Mouse (Mus musculus): ENCODE data around the gene Rbfox1. TPM values are rescaled to one million over a fixed set of nuclear protein-coding genes. Genes with fewer than 3 reads are reported as not detected.

The Rbfox1 gene
- polyA plus RNA-seq, 1 experiment: 0.21 TPM

DNA sequence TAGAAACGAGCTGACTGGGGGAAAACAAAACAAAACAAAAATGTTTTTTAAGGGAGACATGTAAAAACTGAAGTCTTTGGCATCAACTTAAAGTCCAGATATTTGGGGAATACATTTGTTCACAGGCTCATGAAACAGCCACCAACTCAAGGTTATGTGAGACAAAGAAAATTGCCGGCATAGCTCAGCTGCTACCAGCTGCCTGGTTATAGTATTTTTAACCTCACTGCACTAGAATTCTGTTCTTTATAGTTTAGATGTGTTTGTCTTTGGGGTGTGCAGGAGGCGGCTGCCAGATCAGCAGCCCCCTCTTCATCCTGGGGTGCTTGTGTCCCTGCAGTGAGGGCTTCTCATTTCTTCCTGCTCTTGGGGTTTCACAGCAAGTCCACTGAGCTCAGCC lies 357.3 kb downstream of the Rbfox1 start:
- H3K36me3 ChIP-seq (replicated peaks; ENCODE audit: low read length): no peaks in the 10 kb centered on the region
- H3K4me3 ChIP-seq (replicated peaks): no peak overlapping the region
- H3K27me3 ChIP-seq (replicated peaks): no peaks in the 10 kb centered on the region
- no peaks in the 10 kb centered on the region for H3K9me3 ChIP-seq
- TF ChIP-seq GATA1 (IDR thresholded peaks at IDR 0.05; ENCODE audit: borderline replicate concordance, low read length) (no peak), FLI1 (IDR thresholded peaks at IDR 0.05; ENCODE audit: low read length) (no peak)
- no peaks in the 10 kb centered on the region for H3K4me1 ChIP-seq

DNA sequence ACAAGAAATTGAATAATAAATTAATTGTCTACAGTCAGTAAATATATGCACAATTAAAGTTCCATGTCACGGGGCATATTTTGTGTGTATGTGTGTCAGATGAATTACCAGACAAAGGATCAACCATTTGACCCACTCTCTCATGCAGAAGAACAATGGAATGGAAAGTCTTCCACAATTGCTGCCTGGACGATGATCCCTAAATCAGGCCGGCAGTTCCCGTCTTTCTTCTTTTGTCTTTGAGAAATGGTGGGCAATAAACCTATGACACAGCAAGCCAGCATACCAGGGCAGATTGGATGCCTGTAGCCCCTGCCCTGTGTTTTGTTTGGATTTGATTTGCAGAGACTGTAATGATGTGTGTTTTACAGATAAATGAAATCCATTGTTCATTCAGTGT lies 362.4 kb downstream of the Rbfox1 start:
- Histone ChIP-seq H3K4me3 (replicated peaks) (no peak overlapping the region), H3K4me1 (no peaks in the 10 kb centered on the region), H3K27me3 (replicated peaks) (no peaks in the 10 kb centered on the region), H3K36me3 (replicated peaks; ENCODE audit: low read length) (no peaks in the 10 kb centered on the region), H3K9me3 (0 out of 2 replicates have a peak, but pooled peaks cover 3% of the 10 kb centered on the region)
- TF ChIP-seq GATA1 (IDR thresholded peaks at IDR 0.05; ENCODE audit: borderline replicate concordance, low read length) (no peak), FLI1 (IDR thresholded peaks at IDR 0.05; ENCODE audit: low read length) (no peak)

DNA sequence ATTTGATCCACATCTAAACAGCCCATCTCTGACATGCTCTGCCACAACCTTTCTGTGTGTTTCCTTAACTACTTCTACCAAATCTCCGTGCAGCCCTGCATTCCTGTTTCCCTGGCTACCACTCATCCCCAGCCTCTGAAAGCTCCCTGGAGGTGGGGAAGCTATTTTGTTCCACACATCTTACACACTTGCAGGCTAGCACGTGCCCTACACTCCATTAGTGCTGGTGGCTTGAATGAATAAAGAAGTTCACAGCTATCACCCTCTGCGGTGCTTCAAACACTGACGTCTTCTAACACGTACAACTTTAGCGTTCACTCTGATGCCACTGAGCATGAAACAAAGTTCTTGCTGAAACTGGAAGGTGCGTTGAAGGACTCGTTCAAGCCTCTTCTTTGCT lies 379.4 kb downstream of the Rbfox1 start:
- no peak for TF ChIP-seq GATA1 (IDR thresholded peaks at IDR 0.05; ENCODE audit: borderline replicate concordance, low read length)
- no peak for TF ChIP-seq FLI1 (IDR thresholded peaks at IDR 0.05; ENCODE audit: low read length)
- H3K9me3 ChIP-seq: no peaks in the 10 kb centered on the region
- H3K36me3 ChIP-seq (replicated peaks; ENCODE audit: low read length): no peaks in the 10 kb centered on the region
- no peaks in the 10 kb centered on the region for H3K4me1 ChIP-seq
- no peak overlapping the region for H3K4me3 ChIP-seq (replicated peaks)
- no peaks in the 10 kb centered on the region for H3K27me3 ChIP-seq (replicated peaks)

DNA sequence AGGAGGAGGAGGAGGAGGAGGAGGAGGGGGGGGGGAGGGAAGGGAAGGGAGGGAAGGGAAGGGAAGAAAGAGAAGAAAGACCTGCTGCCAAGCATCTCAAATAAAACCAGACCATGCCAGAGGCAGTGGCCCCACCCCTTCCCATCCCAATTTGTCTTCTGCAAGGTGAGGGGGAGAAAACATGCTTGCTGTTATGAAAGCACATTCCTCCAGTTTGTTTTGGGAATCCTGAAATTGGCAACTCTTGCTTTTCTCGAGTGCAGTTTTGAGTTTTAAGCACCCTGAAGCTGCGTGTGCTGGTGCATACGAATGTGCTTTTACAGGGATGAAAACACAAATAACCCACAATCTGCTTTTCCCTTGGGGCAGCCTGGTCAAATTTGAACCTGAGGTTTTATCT lies 380.5 kb downstream of the Rbfox1 start:
- no peaks in the 10 kb centered on the region for H3K36me3 ChIP-seq (replicated peaks; ENCODE audit: low read length)
- no peak for TF ChIP-seq FLI1 (IDR thresholded peaks at IDR 0.05; ENCODE audit: low read length)
- TF ChIP-seq GATA1 (IDR thresholded peaks at IDR 0.05; ENCODE audit: borderline replicate concordance, low read length): no peak
- H3K27me3 ChIP-seq (replicated peaks): no peaks in the 10 kb centered on the region
- no peaks in the 10 kb centered on the region for H3K4me1 ChIP-seq
- H3K9me3 ChIP-seq: no peaks in the 10 kb centered on the region
- no peak overlapping the region for H3K4me3 ChIP-seq (replicated peaks)

DNA sequence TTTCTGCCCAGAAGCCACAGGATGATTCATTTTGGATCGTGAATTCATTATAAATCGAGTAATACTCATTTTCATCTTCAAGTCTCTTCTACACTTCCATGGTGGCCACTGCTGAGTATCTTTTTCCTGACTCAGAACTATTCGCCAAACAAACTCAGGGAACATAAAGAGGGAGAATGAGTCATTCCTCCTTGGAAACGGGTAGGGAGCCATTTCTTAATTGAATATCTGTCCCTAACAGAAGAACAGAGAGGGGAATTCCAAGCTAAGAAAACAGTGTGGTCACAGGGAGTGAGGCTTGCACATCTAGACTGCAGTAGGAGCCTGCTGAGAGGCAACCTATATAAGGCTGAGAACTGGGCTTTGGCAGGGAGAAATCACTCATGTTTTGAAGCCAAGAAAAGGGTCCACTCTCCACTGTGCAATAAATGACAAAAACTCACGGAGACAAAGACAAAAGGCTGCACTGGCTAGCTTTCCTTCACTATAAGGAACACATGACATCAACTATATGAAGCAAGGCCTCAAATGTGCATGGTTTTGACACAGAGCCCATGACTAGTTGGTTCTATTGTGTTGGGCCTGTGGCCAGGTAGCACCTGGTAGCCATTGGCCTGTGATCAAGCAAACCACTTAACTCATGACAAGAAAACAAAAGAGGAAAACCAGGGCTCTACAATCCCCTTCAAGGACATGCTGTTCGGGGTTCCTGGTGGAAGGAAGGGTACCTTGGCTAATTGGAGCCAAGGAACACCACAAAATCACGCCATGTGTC lies 386.6 kb downstream of the Rbfox1 start:
- H3K27me3 ChIP-seq (replicated peaks): no peaks in the 10 kb centered on the region
- TF ChIP-seq GATA1 (IDR thresholded peaks at IDR 0.05; ENCODE audit: borderline replicate concordance, low read length): no peak
- no peaks in the 10 kb centered on the region for H3K36me3 ChIP-seq (replicated peaks; ENCODE audit: low read length)
- no peak overlapping the region for H3K4me3 ChIP-seq (replicated peaks)
- H3K4me1 ChIP-seq: no peaks in the 10 kb centered on the region
- H3K9me3 ChIP-seq: no peaks in the 10 kb centered on the region

DNA sequence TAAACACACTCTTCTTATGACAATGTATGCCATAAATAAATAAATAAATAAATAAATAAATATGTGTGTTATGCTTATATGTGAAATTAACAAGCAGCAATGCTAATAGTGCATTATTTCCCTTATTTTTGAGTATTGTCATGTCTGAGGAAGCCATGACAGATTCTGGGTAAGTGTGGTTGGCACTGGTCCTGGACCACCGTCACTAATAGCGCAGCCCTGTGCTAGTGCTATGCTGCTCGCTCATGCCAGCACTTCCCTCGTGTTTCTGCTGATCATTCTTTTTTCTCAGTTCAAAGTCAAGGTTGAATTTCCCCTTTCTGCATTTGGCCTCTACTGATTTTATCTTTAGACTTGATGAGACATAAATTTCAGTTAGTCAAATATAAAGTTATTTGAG lies 398.3 kb downstream of the Rbfox1 start:
- H3K4me1 ChIP-seq: no peaks in the 10 kb centered on the region
- no peak for TF ChIP-seq FLI1 (IDR thresholded peaks at IDR 0.05; ENCODE audit: low read length)
- no peak for TF ChIP-seq GATA1 (IDR thresholded peaks at IDR 0.05; ENCODE audit: borderline replicate concordance, low read length)
- H3K36me3 ChIP-seq (replicated peaks; ENCODE audit: low read length): no peaks in the 10 kb centered on the region
- H3K27me3 ChIP-seq (replicated peaks): no peaks in the 10 kb centered on the region
- no peak overlapping the region for H3K4me3 ChIP-seq (replicated peaks)
- no peaks in the 10 kb centered on the region for H3K9me3 ChIP-seq

DNA sequence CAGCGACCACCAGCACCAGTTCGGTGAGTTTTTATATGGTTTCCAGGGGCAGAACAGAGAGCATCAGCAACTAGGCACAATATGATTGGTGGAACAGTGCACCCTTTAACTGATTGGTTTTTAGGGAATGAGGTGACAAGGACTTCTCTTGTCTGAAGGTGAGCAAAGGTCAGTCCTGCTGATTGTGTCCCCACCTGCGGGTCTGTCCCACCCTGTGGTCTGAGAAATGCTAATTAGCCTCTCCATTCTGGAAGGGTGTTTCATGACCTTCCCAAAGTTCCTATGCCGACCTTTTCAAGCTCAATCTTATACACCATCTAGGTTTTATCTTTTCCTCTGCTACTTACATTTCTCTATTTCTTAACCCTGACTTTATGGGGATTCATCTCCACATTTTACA lies 399.2 kb downstream of the Rbfox1 start:
- no peaks in the 10 kb centered on the region for H3K9me3 ChIP-seq

DNA sequence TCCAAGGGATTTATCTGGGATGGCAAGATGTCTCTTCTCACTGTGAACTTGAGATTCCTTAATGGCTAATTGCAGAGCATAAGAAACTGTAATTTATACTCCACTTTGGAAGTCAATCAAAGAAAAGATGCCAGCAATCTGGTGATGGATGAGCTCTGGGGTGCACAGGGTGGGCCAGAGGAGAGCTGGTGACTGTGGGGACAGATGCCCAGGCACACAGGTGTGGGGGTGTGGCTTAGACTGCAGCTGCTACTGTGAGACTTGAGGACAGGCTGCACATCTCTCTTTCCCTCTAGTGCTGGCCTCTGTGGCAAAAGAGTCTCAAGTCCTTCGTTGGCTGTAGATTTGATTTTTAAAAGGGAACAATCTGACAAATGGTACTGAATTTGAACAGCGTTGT lies 402.5 kb downstream of the Rbfox1 start:
- TF ChIP-seq FLI1 (IDR thresholded peaks at IDR 0.05; ENCODE audit: low read length): no peak
- TF ChIP-seq GATA1 (IDR thresholded peaks at IDR 0.05; ENCODE audit: borderline replicate concordance, low read length): no peak
- H3K9me3 ChIP-seq: no peaks in the 10 kb centered on the region
- H3K4me1 ChIP-seq: no peaks in the 10 kb centered on the region
- no peaks in the 10 kb centered on the region for H3K36me3 ChIP-seq (replicated peaks; ENCODE audit: low read length)
- H3K27me3 ChIP-seq (replicated peaks): no peaks in the 10 kb centered on the region
- H3K4me3 ChIP-seq (replicated peaks): no peak overlapping the region

More for the DNA sequence above, 399.2 kb downstream of the Rbfox1 start:
- Histone ChIP-seq H3K4me3 (replicated peaks) (no peak overlapping the region), H3K27me3 (replicated peaks) (no peaks in the 10 kb centered on the region), H3K4me1 (no peaks in the 10 kb centered on the region), H3K36me3 (replicated peaks; ENCODE audit: low read length) (no peaks in the 10 kb centered on the region)
- TF ChIP-seq FLI1 (IDR thresholded peaks at IDR 0.05; ENCODE audit: low read length) (no peak), GATA1 (IDR thresholded peaks at IDR 0.05; ENCODE audit: borderline replicate concordance, low read length) (no peak)

DNA sequence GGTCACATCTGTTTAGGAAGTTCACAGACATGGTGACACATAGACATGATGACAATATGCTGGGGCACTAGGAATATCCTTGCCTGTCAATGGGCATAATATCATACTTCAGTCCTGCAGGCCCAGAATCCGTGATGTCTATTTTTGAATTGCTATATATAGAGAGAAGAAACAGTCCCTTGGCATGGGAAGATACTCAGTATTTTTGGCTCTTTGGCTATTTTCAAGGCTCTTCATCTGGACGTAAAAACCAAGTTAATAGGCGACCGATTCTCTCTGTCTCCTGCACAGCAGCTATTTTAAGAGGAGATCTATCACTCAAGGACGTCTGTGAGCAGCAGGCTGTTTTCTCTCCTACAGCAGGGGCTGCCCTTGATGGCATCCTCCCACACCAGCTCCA lies 415.0 kb downstream of the Rbfox1 start:
- Histone ChIP-seq H3K36me3 (replicated peaks; ENCODE audit: low read length) (no peaks in the 10 kb centered on the region), H3K9me3 (no peaks in the 10 kb centered on the region), H3K4me3 (replicated peaks) (no peak overlapping the region), H3K27me3 (replicated peaks) (no peaks in the 10 kb centered on the region), H3K4me1 (no peaks in the 10 kb centered on the region)
- TF ChIP-seq FLI1 (IDR thresholded peaks at IDR 0.05; ENCODE audit: low read length): no peak
- TF ChIP-seq GATA1 (IDR thresholded peaks at IDR 0.05; ENCODE audit: borderline replicate concordance, low read length): no peak

DNA sequence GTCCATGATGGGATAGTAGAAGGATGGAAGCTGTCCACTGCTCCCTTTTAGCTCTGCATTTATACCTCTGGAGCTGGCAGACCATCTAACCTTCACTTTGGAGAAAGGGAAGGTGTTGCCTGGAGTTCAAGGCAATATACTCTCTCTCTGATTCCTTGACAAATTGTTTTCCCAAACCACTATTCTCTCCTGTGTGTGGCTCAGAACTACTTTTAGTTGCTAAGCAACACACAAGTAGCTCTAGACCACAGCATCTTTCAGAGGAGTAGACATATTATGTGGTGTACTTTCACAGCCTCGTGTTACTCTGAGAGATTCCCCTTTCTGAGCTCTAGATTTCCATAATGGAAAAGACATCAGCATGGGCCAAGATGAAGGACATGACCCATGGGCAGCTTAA lies 417.9 kb downstream of the Rbfox1 start:
- H3K9me3 ChIP-seq: no peaks in the 10 kb centered on the region
- TF ChIP-seq FLI1 (IDR thresholded peaks at IDR 0.05; ENCODE audit: low read length) (no peak), GATA1 (IDR thresholded peaks at IDR 0.05; ENCODE audit: borderline replicate concordance, low read length) (no peak)
- H3K36me3 ChIP-seq (replicated peaks; ENCODE audit: low read length): no peaks in the 10 kb centered on the region
- no peak overlapping the region for H3K4me3 ChIP-seq (replicated peaks)
- H3K27me3 ChIP-seq (replicated peaks): no peaks in the 10 kb centered on the region
- H3K4me1 ChIP-seq: no peaks in the 10 kb centered on the region

All from megakaryocyte, embryonic 14.5 days (primary cell).